Mouse (Mus musculus): ENCODE measurements around the gene Bcorl1.

The Bcorl1 gene

GRCm38 (mm10) chrX:48444677-48445076, 103.5 kb downstream of the Bcorl1 start:
- DNase-seq (ENCODE audit: low spot score): no peak

GRCm38 (mm10) chrX:48449646-48450045, 108.5 kb downstream of the Bcorl1 start:
- DNase-seq (ENCODE audit: low spot score): no peak

GRCm38 (mm10) chrX:48452231-48452890, 111.2 kb downstream of the Bcorl1 start:
- DNase-seq (ENCODE audit: low spot score): no peak

GRCm38 (mm10) chrX:48452931-48453673, 111.9 kb downstream of the Bcorl1 start:
- DNase-seq (ENCODE audit: low spot score): peak; percentile 8

- DNase-seq (ENCODE audit: low spot score): peak; percentile 58
Observed at GRCm38 (mm10) chrX:48453736-48454494, 112.8 kb downstream of the Bcorl1 start.

- DNase-seq (ENCODE audit: low spot score): peak; percentile 5
Observed at GRCm38 (mm10) chrX:48454495-48454878, 113.3 kb downstream of the Bcorl1 start.

- no peak for DNase-seq (ENCODE audit: low spot score)
Observed at GRCm38 (mm10) chrX:48455018-48455417, 113.9 kb downstream of the Bcorl1 start.

GRCm38 (mm10) chrX:48456956-48457355, 115.8 kb downstream of the Bcorl1 start:
- no peak for DNase-seq (ENCODE audit: low spot score)

Data from yolk sac, embryonic 10.5 days (tissue).